Mouse (Mus musculus) CH12.LX (cell line): ENCODE data around the gene Chmp4b. TPM values are rescaled to one million over a fixed set of nuclear protein-coding genes. Genes with fewer than 3 reads are reported as not detected.

Source experiments
- DNase-seq: peaks from one replicate; pipeline ENCODE4 v3.0.0-alpha.2; 2013; ENCODE audit errors: extremely low read depth
- H3K27ac ChIP-seq: 2 replicates; pipeline ENCODE4 v1.5.1; 2012; ENCODE audit warnings: low read depth, mild to moderate bottlenecking, control low read depth, moderate library complexity; ENCODE audit not compliant: insufficient read depth
- H3K27me3 ChIP-seq: replicated peaks from 2 replicates; pipeline ENCODE3; 2012; ENCODE audit warnings: inconsistent platforms
- H3K36me3 ChIP-seq, 2 experiments: replicated peaks in 1 of 2; 2 replicates each; pipeline versions ENCODE3 to v1.6.1; 2012; ENCODE audit warnings: inconsistent platforms in 1 of 2, low read length in 1 of 2, mild to moderate bottlenecking in 1 of 2, mixed read lengths in 1 of 2, moderate library complexity in 1 of 2; ENCODE audit not compliant: control insufficient read depth in 1 of 2, insufficient read depth in 1 of 2
- H3K4me1 ChIP-seq, 2 experiments: 2 replicates each; pipeline ENCODE4 v1.6.1; 2012; ENCODE audit warnings: inconsistent platforms in 1 of 2, moderate library complexity in 1 of 2; ENCODE audit not compliant: insufficient read depth in 2 of 2, control insufficient read depth in 1 of 2
- H3K4me2 ChIP-seq: 2 replicates; pipeline ENCODE4 v1.6.1; 2012; ENCODE audit warnings: low read depth, mild to moderate bottlenecking, control low read depth; ENCODE audit not compliant: poor library complexity, insufficient read depth, severe bottlenecking
- H3K4me3 ChIP-seq, 3 experiments: fragments of 150-350 bp in 1 of 3; sonication (generic) in 1 of 3; replicated peaks in 1 of 3; 2 replicates each; pipeline versions ENCODE3 to v1.5.1; 2011 to 2012; ENCODE audit warnings: low read depth in 2 of 3, low read length in 2 of 3, mild to moderate bottlenecking in 2 of 3, moderate library complexity in 2 of 3, control low read depth in 1 of 3, improper control_type of control experiment in 1 of 3, inconsistent platforms in 1 of 3, mixed read lengths in 1 of 3; ENCODE audit not compliant: poor library complexity in 1 of 3
- H3K79me2 ChIP-seq: replicated peaks from 2 replicates; pipeline ENCODE4 v1.6.1; 2012; ENCODE audit warnings: mild to moderate bottlenecking, moderate library complexity; ENCODE audit not compliant: control insufficient read depth, poor library complexity, insufficient read depth, severe bottlenecking; ENCODE audit errors: extremely low read depth
- H3K9ac ChIP-seq: 2 replicates; pipeline ENCODE4 v1.6.1; 2012; ENCODE audit warnings: low read depth, mild to moderate bottlenecking, control low read depth, moderate library complexity; ENCODE audit not compliant: insufficient read depth
- H3K9me3 ChIP-seq: replicated peaks from 2 replicates; pipeline ENCODE3; 2012; ENCODE audit warnings: low read length, inconsistent platforms, mixed read lengths
- BHLHE40 ChIP-seq: IDR thresholded peaks from 2 replicates; pipeline ENCODE4 v1.6.1; 2011; ENCODE audit warnings: mild to moderate bottlenecking, low read depth, low read length, improper control_type of control experiment
- CHD2 ChIP-seq: IDR thresholded peaks from 2 replicates; pipeline ENCODE4 v1.6.1; 2011; ENCODE audit warnings: low read length, improper control_type of control experiment
- ETS1 ChIP-seq: conservative IDR thresholded peaks from 2 replicates; pipeline ENCODE4 v1.6.1; 2012; ENCODE audit warnings: low read depth, mild to moderate bottlenecking, inconsistent platforms, low read length, improper control_type of control experiment, moderate library complexity
- HCFC1 ChIP-seq: IDR thresholded peaks from 2 replicates; pipeline ENCODE4 v1.6.1; 2012; ENCODE audit warnings: low read depth, mild to moderate bottlenecking, inconsistent platforms, low read length, improper control_type of control experiment
- IRF4 ChIP-seq: IDR thresholded peaks from 2 replicates; pipeline ENCODE4 v1.6.1; 2014; ENCODE audit warnings: low read depth, mild to moderate bottlenecking, inconsistent platforms, low read length, improper control_type of control experiment
- JUN ChIP-seq: IDR thresholded peaks from 2 replicates; pipeline ENCODE4 v1.6.1; 2011; ENCODE audit warnings: low read depth, mild to moderate bottlenecking, low read length, improper control_type of control experiment, moderate library complexity; ENCODE audit not compliant: insufficient read depth
- JUND ChIP-seq: conservative IDR thresholded peaks from 2 replicates; pipeline ENCODE4 v1.6.1; 2011; ENCODE audit warnings: low read depth, low read length, improper control_type of control experiment
- KAT2A ChIP-seq: IDR thresholded peaks from 2 replicates; pipeline ENCODE4 v1.6.1; 2012; ENCODE audit warnings: low read length, improper control_type of control experiment, inconsistent platforms; ENCODE audit not compliant: insufficient replicate concordance
- MAFK ChIP-seq: IDR thresholded peaks from 2 replicates; pipeline ENCODE4 v1.6.1; 2011; ENCODE audit warnings: low read length, improper control_type of control experiment; ENCODE audit not compliant: insufficient replicate concordance
- MAX ChIP-seq: IDR thresholded peaks from 2 replicates; pipeline ENCODE4 v1.6.1; 2011; ENCODE audit warnings: low read length, improper control_type of control experiment
- MAZ ChIP-seq: IDR thresholded peaks from 2 replicates; pipeline ENCODE4 v1.6.1; 2012; ENCODE audit warnings: low read depth, mild to moderate bottlenecking, inconsistent platforms, low read length, improper control_type of control experiment, moderate library complexity
- MEF2A ChIP-seq: IDR thresholded peaks from 2 replicates; pipeline ENCODE4 v1.6.1; 2014; ENCODE audit warnings: low read depth, mild to moderate bottlenecking, inconsistent platforms, low read length, improper control_type of control experiment, borderline replicate concordance
- MXI1 ChIP-seq: IDR thresholded peaks from 2 replicates; pipeline ENCODE4 v1.6.1; 2011; ENCODE audit warnings: mild to moderate bottlenecking, low read depth, low read length, improper control_type of control experiment
- MYC ChIP-seq: IDR thresholded peaks from 2 replicates; pipeline ENCODE4 v1.6.1; 2011; ENCODE audit warnings: low read depth, mild to moderate bottlenecking, improper control_type of control experiment, low read length
- NELFE ChIP-seq: IDR thresholded peaks from 2 replicates; pipeline ENCODE4 v1.6.1; 2011; ENCODE audit warnings: low read depth, low read length, improper control_type of control experiment
- NRF1 ChIP-seq: IDR thresholded peaks from 2 replicates; pipeline ENCODE4 v1.6.1; 2014; ENCODE audit warnings: low read depth, mild to moderate bottlenecking, inconsistent platforms, low read length, improper control_type of control experiment, moderate library complexity
- PAX5 ChIP-seq: IDR thresholded peaks from 2 replicates; pipeline ENCODE4 v1.6.1; 2012; ENCODE audit warnings: low read length, inconsistent platforms, mixed read lengths
- RAD21 ChIP-seq: IDR thresholded peaks from 2 replicates; pipeline ENCODE4 v1.6.1; 2011; ENCODE audit warnings: low read depth, mild to moderate bottlenecking, low read length, improper control_type of control experiment, moderate library complexity
- RCOR1 ChIP-seq: conservative IDR thresholded peaks from 2 replicates; pipeline ENCODE4 v1.6.1; 2012; ENCODE audit warnings: low read depth, mild to moderate bottlenecking, inconsistent platforms, low read length, improper control_type of control experiment
- SIN3A ChIP-seq: IDR thresholded peaks from 2 replicates; pipeline ENCODE4 v1.6.1; 2012; ENCODE audit warnings: low read length, improper control_type of control experiment, inconsistent platforms
- SMC3 ChIP-seq: IDR thresholded peaks from 2 replicates; pipeline ENCODE4 v1.6.1; 2011; ENCODE audit warnings: low read depth, low read length, improper control_type of control experiment
- TBP ChIP-seq: conservative IDR thresholded peaks from 2 replicates; pipeline ENCODE4 v1.6.1; 2011; ENCODE audit warnings: low read depth, low read length, improper control_type of control experiment
- TCF12 ChIP-seq: IDR thresholded peaks from 2 replicates; pipeline ENCODE4 v1.6.1; 2014; ENCODE audit warnings: low read depth, mild to moderate bottlenecking, inconsistent platforms, low read length, improper control_type of control experiment
- USF1 ChIP-seq: IDR thresholded peaks from 2 replicates; pipeline ENCODE4 v1.6.1; 2014; ENCODE audit warnings: low read depth, mild to moderate bottlenecking, inconsistent platforms, low read length, improper control_type of control experiment
- ZKSCAN1 ChIP-seq: IDR thresholded peaks from 2 replicates; pipeline ENCODE4 v1.6.1; 2012; ENCODE audit warnings: low read depth, inconsistent platforms, low read length, improper control_type of control experiment, borderline replicate concordance
- ZMIZ1 ChIP-seq: IDR thresholded peaks from 2 replicates; pipeline ENCODE4 v1.6.1; 2012; ENCODE audit warnings: low read depth, mild to moderate bottlenecking, inconsistent platforms, low read length, improper control_type of control experiment
- dilution Hi-C: fragments of 300-500 bp; cut with MboI; formaldehyde crosslinking; loops from 2 replicates; pipeline ENCODE4 v1.14.3; 2020; ENCODE audit warnings: low sequenced_read_pairs; ENCODE audit not compliant: extremely low pct_unique_long_range_greater_than_20kb, extremely low pct_ligation_motif_present
- in situ Hi-C: fragments of 300-500 bp; cut with MboI; formaldehyde crosslinking; loops from 3 replicates; pipeline ENCODE4 v1.14.3; 2019; ENCODE audit warnings: low sequenced_read_pairs, low pct_ligation_motif_present, low pct_unique_long_range_greater_than_20kb, mixed read lengths
- polyA plus RNA-seq: library from polyadenylated mRNA; unstranded; fragments of >175 nt; gene quantifications from 2 replicates; pipeline ENCODE4 v1.2.1, GENCODE M21; 2012; ENCODE audit warnings: low read depth; ENCODE audit not compliant: insufficient read length
- total RNA-seq, 2 experiments: library from RNA; depleted of rRNA; stranded (reverse); fragments of 300-350 nt in 1 of 2; fragments of >200 nt in 1 of 2; gene quantifications; 2 replicates each; pipeline ENCODE4 v1.2.3; 2012 to 2014

Gene Chmp4b
- total and polyA plus RNA-seq, 3 experiments: 105 to 152 (median 113) TPM

- no peak for DNase-seq
- H3K9ac ChIP-seq: no peak overlapping the region
- in situ Hi-C loops (no loop called here), dilution Hi-C loops (no loop called here)
- H3K79me2 ChIP-seq: peaks cover 13% of the 10 kb centered on the region
- no peak overlapping the region for H3K27ac ChIP-seq
- no peak overlapping the region for H3K4me3 ChIP-seq
- H3K36me3 ChIP-seq: peaks cover 36 to 85% of the 10 kb centered on the region in 2 experiments
- no peak overlapping the region for H3K4me2 ChIP-seq
- no peaks in the 10 kb centered on the region for H3K27me3 ChIP-seq
- TF ChIP-seq ZMIZ1 (no peak), ETS1 (no peak), MEF2A (no peak), JUND (no peak), IRF4 (no peak), USF1 (no peak), BHLHE40 (no peak), RCOR1 (no peak), MXI1 (no peak), MAZ (no peak), MAFK (no peak), RAD21 (no peak), HCFC1 (no peak), CHD2 (no peak), TCF12 (no peak), SMC3 (no peak), MYC (no peak), PAX5 (no peak)
- peaks cover 0 to under 1% of the 10 kb centered on the region in 2 experiments; a peak in 1 of 4 replicates for H3K4me1 ChIP-seq
- H3K9me3 ChIP-seq: no peaks in the 10 kb centered on the region
Measured at GRCm38 (mm10) chr2:154686819-154687218, 35.3 kb downstream of the Chmp4b start.

GRCm38 (mm10) chr2:154689391-154689790 is 37.9 kb downstream of the Chmp4b start:
- in situ Hi-C loops: no loop called here
- Histone ChIP-seq H3K36me3 (peaks cover 52 to 91% of the 10 kb centered on the region in 2 experiments), H3K79me2 (peaks cover 10% of the 10 kb centered on the region), H3K4me1 (no peaks in the 10 kb centered on the region), H3K9me3 (no peaks in the 10 kb centered on the region), H3K27ac (no peak overlapping the region), H3K27me3 (no peaks in the 10 kb centered on the region), H3K4me2 (no peak overlapping the region), H3K9ac (no peak overlapping the region), H3K4me3 (no peak overlapping the region)
- no peak for DNase-seq
- TF ChIP-seq MAX: no peak
- TF ChIP-seq MAFK: no peak
- TF ChIP-seq IRF4: no peak
- no peak for TF ChIP-seq HCFC1
- TF ChIP-seq JUN: no peak
- TF ChIP-seq NRF1: no peak
- no peak for TF ChIP-seq RAD21
- no peak for TF ChIP-seq MEF2A
- no peak for TF ChIP-seq NELFE
- no peak for TF ChIP-seq ZKSCAN1
- no peak for TF ChIP-seq MXI1
- no peak for TF ChIP-seq SMC3
- TF ChIP-seq TBP: no peak
- no peak for TF ChIP-seq SIN3A
- TF ChIP-seq KAT2A: no peak
- dilution Hi-C loops: no loop called here
